Comparison of ENCODE assay signal across 13 mouse cellular contexts in the genomic region with DNA sequence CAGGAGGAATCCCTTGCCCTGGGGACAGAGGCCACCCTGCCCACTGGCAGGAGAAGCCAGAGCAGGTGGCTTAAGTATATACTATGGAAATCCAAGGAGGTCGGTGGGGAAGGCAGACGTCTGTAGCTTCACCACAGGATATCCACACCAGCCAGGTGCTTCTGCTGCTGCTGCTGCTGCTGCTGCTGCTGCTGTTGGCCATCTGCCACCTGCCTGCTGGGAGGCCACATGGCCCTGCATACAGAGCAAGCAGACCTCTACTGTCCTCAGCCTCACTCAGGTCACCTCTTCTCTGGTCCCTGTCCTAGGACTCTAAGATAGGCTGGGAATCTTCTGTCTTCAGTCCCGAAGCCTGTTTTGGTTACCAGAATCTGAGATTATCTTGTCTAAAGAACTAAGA.
"Had no signal": no experiment of that assay in that cellular context is flagged by ENCODE, and none has a peak within 500 bp of the region (broad histone marks: within the 10 kb centered on the region; RNA-seq: fewer than 3 reads in every experiment).

No protein-coding gene starts in this region.

- DNase-seq: lung, adult 18-20 months; lung, embryonic 14.5 days; lung, postnatal 10 days; lung, postnatal 4 days; midbrain, embryonic 14.5 days; retina, postnatal 1 day; right cerebral cortex, adult 18-20 months; right cerebral cortex, postnatal 25 days; right cerebral cortex, postnatal 4 days; spleen, adult 18-20 months; thymus, adult 18-20 months; thymus, postnatal 14 days; thymus, postnatal 36 days had no signal
